Mouse (Mus musculus) spleen, adult 12 weeks (tissue): ENCODE results near the gene Ambra1.

Source experiments
- DNase-seq: peaks from one replicate; pipeline ENCODE4 v3.0.0; 2022; ENCODE audit warnings: low spot score

Ambra1 gene

DNA sequence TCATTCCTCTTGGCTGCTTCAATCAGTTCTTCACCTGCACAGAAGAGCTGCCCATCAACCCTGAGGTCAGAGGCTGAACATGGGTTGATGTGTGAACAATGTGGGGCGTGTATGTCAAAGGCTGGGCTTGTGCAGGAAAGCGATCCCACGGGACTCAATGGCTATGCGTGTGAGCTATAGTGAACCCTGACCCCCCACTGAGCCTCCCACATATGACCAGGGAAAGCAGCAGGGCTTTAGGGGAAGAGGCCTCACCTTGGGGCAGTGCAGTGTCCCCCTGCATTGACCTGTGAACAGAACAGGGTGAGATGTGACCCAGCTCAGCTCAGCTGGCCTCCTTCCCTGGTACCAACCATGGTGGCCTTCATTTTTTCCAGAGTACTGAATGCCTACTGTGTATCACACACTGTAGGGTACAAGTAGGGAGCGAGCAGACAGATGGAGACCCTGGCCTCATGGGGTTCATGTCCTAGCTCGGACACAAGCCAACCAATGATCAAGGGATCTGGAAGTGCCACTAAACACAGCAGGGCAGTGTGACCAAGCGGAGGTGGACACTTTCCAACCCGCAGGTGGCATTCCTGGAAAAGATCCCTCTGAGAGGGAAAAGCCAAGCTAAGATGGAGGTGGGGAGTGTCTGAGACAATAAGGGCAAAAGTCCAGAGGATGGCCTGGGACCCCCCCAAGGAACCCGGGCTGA, 205.0 kb downstream of the Ambra1 start:
- DNase-seq: no peak

DNA sequence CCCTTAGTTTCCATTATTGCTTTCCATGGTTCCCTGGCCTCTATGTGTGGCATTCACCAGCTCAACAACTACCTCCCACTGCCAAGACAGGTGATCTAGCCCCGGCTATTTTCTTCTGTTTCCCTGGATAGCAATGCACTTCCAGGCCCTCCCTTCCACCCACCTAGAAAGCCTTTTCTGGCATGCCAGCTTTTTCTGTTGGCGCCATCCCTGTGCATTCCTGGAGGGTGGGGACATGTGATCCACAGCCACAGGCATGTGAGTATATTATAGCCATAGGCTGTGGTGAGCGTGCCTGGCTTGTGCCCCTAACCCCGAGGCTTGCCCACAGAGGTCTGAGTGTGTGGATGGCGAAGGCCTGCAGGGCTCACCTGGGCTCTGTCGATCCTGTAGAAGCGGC, 206.2 kb downstream of the Ambra1 start:
- DNase-seq: no peak

DNA sequence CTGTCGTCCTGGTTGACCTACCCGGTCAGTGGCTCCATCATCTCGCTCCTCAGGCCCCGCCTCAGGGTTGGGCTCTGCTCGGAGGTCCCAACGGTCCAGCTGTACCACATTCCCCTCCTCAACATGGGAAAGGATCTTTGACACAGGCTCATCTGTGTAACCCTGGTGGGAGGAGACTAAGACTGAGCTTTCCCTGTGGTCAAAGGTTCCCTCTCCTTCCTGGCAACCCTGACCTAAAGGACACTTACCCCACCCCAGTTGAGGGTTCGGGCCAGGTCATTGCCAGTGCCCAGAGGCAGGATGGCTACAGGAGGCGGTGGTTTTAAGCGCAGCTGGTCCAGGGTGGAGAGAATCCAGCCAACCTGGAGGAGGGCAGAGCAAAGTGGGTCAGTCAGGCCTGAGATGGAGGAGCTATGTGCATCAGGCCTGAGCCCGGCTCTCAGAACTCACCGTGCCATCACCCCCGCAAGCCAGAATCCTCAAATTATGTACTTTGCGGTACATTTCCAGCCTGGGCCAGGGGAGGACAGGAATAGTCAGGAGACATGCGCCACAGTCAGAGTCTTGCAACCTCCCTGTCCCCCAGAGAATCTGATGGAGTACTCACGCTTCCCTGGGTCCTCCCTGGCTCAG, 209.5 kb downstream of the Ambra1 start:
- DNase-seq: no peak

DNA sequence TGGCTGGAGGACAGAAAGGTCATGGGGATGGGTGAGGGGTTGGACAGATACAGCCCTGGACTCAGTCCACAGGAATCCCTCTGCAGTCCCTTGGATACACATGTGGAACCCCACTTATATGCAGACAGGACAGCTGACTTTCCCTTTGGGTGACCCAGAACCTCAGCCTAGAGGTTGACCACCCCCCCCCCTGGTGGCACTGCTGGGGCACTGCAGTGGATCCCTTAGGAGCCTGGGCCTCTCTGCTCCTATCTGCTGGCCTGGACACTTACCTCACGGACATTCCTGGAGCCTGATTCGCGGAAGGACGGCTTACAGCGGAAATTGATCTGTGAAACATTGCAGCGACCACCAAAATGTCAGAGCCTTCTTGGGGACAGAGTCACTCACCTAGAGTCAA, 212.4 kb downstream of the Ambra1 start:
- DNase-seq: no peak

DNA sequence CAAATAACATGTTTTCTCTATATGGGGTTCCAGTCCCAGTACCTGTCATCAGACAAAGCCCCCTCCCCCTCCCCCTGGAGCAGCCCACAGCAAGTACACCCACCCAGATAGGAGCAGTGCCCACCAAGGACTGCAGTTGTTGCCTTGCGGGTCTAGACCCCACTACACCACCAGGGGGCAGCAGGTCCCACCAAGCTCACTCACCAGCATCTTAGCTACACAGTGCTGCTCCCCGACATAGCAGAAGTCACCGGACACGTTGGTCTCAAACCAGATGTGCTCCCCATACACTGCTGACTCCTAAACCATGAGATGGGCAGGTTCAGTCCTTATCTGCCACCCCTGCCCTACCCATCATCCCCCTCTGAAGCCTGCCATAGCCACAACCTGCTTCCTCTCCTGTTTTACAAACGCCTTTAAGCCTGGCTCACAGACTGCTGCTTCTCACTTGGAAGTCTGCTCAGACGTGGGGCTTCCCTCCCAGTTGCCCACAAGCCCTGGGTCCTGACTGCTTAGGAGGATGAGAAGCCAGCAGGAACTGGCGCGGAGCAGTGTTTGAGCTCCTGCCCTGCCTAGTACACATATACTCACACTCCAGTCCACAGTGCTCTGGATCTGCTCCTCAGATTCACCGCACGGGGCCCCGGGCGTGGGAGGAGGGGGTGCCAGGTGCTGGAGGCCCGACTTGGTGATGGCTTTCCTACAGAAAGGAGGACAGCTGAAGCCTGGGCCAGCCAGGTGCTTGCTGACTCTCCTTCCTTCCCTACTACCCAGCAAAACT, 214.4 kb downstream of the Ambra1 start:
- DNase-seq: peak; percentile 64

DNA sequence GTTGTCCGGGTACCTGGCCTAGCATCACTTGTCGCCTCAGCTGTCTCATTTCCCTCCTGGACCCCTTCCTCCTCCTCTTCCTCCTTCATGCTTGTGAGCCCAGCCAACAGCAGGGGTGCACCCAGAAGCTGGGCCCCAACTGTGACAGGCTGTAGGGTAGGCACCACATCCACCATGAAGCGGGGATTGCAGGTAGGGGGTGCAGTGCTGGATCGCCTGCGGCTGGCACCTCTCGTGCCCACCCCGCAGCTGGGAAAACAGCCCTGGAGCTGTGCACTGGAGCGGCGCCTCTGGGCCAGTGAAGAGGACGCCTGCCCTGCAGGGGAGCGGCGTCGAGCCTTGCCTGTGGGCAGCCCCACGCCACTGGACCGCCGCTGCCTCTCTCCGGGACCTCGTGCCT, 215.5 kb downstream of the Ambra1 start, which contains the start of gene Gm9821:
Gene Gm9821, plus strand, starts transcription at position 221 of the 400 bp plus-strand sequence.
- DNase-seq: no peak

DNA sequence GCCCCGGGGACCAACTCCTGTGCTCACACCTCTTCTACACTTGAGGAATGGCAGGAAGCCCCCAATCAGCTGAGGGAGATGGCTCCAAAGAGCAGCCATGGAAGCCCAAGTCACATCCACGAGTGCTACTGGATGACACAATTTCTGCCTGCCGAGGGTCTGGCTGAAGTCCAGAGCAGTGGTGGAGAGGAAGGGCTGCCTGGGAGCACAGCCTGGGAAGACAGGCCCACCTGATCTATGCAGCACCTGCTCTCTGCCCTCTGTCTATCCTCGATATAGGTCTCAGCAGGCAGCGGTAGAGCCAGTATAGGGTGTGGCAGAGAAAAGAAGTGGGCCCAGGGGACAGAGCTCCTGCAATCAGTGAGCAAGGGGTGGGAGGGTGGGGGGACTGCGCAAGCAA, 216.9 kb downstream of the Ambra1 start:
- no peak for DNase-seq

DNA sequence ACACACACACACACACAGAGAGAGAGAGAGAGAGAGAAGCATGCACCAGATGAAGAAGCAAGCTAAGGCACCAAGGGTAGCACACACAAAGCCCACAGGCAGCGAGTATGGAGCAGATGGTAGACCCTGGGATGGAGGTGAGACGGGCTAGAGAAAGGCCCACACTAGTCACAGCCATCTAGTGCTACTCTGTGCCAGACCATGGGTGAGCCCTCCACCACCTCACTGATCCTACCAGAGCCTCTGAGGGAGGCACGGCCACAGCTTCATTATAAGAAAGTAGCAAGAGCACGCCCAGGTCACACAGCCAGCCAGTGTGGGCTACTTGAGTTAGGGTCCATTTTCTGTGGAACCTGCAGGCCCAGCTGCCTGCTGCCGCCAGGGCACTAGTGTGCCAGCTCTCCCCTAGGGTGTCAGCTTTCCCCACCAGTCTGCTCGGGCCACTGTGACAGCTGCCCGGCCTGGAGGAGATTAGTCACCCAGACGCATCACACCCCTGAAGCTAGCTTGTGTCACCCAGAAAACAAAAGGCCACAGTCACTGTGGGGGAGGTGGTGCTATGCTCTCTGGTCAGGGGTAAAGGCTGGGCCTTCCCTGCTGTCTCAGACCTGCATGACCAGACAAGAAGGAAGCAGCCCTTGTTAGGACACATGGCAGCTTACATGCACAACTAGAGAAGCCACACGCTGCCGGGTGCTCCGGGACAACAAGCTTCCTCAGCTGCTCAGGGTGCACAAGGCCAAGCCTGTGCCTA, 217.6 kb downstream of the Ambra1 start:
- peak; percentile 37 for DNase-seq

DNA sequence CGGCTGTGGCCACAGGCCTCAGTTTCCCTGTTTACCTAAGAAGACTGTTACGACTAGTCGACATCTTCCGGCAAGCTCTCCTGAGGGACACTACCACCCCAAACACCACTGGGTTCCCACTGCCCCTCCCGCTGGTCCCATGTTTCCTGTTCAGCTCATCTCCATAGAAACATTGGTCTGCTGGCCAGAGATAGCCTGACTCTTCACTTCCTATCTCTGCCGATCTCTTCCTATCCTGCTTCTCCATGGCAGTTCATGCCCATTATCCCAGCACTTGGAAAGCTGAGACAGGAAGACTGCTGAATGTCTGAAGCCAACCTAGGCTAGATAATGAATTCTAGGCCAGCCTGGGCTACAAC, 218.2 kb downstream of the Ambra1 start:
- DNase-seq: no peak

DNA sequence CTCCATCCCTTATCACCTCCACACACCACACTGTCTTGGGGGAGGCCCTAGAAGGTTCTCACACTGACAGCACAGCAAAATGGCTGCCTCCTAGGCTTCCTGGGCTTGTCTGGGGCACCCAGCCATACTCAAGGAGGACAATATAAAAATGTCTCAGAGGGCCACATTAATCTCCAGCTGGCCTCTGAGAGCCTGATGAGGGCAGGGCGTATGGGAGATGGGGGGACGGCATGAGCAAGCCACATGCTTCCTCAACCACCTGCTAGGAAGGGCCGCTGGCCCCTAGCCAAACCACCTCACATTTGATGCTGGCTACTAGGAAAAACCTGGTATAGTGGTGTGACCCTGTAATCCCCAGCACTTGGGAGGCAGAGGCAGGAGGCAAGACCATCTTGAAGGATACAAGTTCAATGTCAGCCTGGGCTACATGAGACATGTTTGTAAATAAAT, 218.9 kb downstream of the Ambra1 start:
- no peak for DNase-seq

DNA sequence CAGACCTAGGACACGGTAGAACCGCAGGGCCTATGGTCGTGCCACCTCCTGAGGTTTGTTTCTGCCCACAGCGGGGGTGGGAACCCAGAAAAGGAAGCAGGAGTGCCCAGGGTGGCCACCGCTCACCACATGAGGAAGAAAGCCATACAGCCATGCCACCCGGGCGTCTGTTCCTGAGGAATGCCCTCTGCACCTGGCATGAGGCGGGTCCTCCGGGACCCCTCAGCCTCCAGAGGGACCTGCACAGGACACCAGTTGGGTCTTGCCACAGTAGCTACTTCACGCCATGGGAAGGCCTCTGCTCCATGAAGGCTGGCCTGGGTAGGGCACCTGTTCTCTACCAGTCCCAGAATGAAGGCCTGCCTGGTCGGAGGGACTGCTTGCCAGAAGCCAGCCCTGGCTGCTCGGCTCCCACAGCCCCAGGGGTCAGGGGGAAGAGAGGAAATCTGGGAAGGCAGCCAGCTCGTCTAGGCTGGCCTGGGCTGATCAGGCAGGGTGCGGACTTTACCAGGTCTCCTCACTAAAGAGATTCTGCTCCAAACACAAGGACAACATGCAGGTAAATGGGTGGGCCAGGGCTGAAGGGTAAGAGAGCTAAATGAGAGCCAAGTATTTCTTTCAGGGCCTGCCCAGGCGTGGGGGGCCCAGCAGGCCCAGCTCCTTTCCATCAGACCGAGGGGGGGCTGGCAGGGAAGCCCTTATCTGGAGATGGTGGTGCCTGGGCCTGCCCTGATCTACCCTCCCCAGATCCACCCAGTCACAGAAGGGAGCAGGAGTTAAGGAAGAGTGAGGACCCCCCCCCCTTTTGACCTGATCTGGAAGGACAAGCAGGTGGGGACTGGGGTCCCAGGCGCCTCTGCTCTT, 219.7 kb downstream of the Ambra1 start:
- no peak for DNase-seq

DNA sequence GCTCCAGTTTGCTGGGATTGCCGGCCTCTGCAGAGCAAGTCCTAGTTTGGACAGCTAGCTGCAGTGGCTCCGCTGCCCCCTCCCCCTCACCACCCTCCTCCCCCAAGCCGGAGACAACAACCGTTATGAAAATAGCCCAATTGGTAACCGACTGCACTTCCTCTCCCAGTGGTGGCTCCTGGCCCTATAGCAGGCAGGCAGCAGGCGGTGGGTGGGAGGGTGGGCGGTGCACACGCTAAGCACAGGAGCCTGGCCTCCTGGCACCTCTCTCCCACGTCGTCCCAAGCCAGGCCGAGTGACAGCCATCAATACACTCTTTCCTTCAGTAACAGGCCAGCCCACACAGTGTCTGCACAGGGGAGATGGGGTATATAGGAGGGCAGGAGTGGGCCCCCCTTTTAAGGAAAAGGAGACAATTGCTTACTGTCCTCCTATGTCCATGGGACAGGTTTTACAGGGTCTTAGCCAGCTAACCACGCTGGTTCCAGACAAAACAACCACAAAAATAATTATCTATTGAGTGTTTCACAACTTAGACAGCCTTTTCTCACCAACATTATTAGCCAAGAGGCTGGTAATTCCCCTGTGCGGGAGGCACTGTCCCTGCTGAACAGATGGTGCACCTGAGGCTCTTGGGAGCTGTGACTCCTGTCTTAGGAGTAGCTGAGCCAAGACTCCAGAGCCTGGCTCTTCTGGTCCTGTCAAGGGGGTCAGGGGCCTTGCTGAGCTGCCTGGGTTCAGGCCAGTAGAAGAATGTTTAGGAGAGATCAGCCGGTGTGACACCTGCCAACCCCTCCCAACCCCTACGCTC, 220.5 kb downstream of the Ambra1 start:
- no peak for DNase-seq

DNA sequence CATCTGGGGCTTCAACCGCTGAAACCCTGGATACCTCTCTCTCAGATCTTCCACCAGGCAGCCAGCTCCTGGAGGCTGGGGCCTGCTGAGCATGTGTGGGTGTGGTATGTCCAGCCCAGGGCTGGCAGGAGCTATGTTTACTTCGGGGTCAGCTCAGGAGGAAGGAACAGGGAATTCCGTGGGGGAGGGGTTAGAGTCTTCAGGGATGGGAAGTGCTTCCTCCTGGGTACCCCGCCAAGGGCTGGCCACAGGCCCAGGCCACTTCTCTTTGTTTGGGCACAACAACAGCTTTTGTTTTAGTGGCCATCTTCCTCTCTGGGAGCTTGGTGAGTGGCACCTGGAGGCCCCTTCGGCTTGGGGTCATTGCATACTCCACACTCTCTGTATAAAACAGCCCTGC, 223.9 kb downstream of the Ambra1 start:
- no peak for DNase-seq

DNA sequence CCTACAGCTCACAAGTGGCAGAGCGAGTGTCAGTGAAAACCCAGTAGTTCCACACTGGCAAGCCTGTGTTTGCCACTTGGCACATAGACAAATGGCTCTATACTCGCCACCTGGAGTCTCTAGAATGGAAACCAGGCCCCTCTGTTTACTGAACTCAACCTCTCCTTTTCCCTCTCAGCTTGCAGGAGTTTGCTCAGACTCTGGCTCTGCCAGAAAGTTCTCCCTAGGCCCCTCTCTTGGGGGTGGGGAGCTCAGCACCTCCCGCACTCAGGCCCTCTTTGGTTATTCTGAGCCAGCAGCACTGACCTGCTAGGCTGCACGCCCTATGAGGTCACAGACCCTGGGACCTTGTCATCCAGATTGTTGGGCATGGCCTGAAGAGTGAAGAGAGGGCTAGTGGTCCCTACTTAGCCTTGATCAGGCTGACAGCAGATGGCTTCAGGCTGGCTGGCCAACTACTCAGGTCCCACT, 225.2 kb downstream of the Ambra1 start:
- no peak for DNase-seq

DNA sequence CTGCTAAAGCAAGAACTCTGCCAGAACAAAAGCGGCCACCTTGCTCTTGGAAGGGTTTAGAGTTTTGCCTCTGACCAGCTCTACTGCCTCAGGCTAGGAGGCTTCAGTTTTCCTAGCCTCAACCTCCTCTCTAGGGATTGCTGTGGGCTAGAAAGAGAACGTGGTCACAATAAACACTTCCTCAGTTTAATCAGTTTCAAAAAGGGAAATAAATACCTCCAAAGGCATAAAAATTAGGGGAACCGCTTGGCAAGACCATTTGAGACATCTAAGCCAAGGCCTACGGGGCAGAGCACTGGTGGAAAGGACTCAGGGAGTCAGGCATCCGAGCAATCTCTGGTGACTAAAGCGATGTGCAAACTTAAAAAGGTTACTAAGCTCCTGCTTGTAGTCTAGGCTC, 225.9 kb downstream of the Ambra1 start:
- DNase-seq: no peak

DNA sequence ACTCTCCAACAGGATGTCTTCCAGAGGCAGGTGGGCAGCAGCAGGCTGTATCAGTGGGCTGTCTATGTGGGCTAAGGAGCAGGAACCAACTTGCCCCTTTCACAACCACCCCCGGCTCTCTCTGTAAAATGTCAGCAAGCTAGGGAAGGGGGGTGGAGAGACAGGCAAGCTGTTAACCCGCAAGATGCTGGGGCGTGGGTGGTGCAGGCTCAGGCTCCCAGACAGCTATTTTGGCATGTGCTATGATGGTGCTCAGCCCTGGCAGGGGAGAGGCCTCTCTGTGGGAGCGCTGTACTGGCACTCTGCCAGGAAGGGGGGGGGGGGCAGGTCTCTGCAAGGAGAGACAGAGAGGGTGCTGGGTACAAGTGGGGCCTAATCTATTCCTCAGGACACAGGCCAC, 227.2 kb downstream of the Ambra1 start:
- DNase-seq: no peak

DNA sequence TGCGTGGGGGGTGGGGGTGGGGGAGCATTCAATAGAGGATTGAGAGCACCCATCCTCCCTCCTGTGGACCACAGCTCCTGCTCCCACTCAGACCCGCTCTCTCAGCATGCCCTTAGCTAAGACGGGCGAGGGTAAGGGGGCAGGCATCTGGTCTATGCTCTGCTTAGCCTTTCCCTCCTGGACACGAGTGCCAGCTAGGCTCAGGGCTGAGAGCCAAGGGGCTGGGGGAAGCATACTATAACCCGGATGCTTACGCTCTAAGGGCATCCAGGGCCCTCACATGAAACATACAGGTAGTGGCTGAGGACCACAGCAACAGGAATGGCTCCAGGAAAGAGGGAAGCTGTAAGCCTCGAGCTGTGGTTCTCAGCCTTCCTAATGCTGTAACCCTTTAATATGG, 228.1 kb downstream of the Ambra1 start:
- no peak for DNase-seq

DNA sequence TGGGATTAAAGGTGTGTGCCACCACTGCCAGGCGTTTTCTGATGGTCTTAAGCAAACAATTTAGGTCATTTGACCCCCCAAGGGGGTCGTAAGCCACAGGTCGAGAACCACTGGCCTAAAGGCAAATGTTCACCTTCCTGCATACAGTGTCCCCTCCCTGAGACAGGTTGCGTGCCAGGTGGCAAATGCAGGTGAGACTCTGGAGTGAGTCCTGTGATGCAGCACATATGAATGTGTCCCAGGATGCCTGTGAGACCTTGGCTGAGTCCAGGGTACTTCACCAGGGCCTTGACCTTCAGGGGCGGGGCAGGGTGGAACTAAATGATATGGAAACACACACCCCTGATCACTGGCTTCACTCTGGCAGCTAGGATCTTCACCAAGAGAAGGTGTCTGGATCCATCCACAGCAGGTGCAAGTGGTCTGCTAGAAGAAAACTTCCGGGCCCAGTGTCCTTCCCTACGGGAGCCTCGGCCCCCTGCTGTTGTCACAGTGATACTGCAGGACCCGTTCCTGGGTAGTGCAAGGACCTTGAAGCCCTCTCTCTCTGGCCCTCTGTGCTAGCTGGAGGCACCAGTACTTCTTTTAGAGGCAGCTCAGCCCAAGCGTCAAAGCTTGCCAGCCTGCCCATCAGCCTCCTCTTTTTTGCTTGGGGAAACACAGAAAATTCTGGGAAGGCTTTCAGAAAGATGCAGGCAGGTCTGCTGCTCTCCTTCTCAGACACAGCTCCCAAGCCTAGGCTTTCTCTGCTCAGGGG, 228.9 kb downstream of the Ambra1 start:
- DNase-seq: no peak

DNA sequence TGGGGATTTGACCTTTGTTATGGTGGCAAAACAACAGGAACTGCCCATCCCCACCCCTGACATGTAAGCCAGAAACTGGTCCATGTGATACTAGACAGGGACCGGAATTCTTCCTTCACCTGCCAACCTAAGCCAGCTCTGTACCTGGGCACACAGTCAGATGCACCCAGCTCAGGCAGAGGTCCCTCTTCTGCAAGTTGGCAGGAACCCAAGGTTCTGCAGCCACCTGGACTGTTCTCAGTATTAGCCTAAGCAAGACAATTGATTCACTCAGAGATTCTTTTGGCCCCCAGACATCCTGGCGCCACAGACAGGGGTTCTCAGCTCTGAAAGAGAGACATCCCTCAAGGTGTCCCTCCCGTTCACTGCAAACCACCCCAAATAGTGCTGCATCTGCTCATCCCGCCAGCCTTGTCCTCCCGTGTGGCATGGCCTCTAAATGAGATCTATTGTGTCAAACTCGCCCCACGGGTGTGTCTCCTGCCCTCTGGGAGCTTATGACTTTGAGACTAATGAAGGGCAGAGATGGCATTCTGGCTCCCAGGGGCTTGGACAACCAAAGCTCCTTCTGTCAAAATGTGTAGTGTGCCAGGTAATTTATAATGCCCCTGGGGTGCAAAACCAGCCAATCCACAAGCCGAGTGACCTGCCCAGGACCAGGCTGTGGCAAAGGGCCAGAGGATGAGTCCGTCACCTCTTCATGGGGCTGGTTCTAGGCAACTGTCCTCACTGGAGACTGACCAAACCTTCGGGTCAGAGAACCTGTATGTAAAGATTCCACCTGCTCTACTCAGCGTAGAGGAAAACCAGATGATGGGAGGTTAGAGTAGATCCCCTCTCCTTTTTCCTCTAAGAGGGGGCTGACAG, 229.8 kb downstream of the Ambra1 start:
- DNase-seq: no peak
